Mouse (Mus musculus) kidney, postnatal 0 days (tissue): ENCODE results near the gene Slc24a3. TPM values are rescaled to one million over a fixed set of nuclear protein-coding genes. Genes with fewer than 3 reads are reported as not detected.

Experiments
- ATAC-seq: fragments of 200-750 bp; cut with Nextera tagmentation; replicated peaks from 2 replicates; pipeline ENCODE4 v1.8.0; 2017; ENCODE audit warnings: low read depth, moderate number of reproducible peaks, moderate TSS enrichment, moderate library complexity; ENCODE audit not compliant: low FRiP score
- DNase-seq: peaks from one replicate; pipeline ENCODE4 v3.0.0-alpha.2; 2016; ENCODE audit warnings: low spot score
- H3K27ac ChIP-seq: fragments of 300-500 bp; sonication (generic); 2 replicates; pipeline ENCODE4 v1.5.1; 2014; ENCODE audit warnings: mild to moderate bottlenecking
- H3K27me3 ChIP-seq: fragments of 300-500 bp; sonication (generic); 2 replicates; pipeline ENCODE4 v1.6.1; 2014; ENCODE audit warnings: low read length, mixed read lengths; ENCODE audit not compliant: insufficient read depth
- H3K36me3 ChIP-seq: fragments of 300-500 bp; sonication (generic); 2 replicates; pipeline ENCODE4 v1.6.1; 2014; ENCODE audit warnings: low read length, mixed read lengths; ENCODE audit not compliant: insufficient read depth
- H3K4me1 ChIP-seq: fragments of 300-500 bp; sonication (generic); replicated peaks from 2 replicates; pipeline ENCODE4 v1.6.1; 2014; ENCODE audit warnings: antibody characterized with exemption, low read length, mixed read lengths; ENCODE audit not compliant: insufficient read depth
- H3K4me2 ChIP-seq: fragments of 300-500 bp; sonication (generic); 2 replicates; pipeline ENCODE4 v1.6.1; 2014; ENCODE audit warnings: mild to moderate bottlenecking, low read length, moderate library complexity, mixed read lengths
- H3K4me3 ChIP-seq: fragments of 300-500 bp; sonication (generic); replicated peaks from 2 replicates; pipeline ENCODE4 v1.5.1; 2014; ENCODE audit warnings: low read depth, low read length
- H3K9ac ChIP-seq: fragments of 300-500 bp; sonication (generic); 2 replicates; pipeline ENCODE4 v1.6.1; 2014; ENCODE audit warnings: low read depth, low read length
- H3K9me3 ChIP-seq: fragments of 300-500 bp; sonication (generic); replicated peaks from 2 replicates; pipeline ENCODE4 v1.6.1; 2016; ENCODE audit warnings: low read length, inconsistent platforms, mixed read lengths
- CTCF ChIP-seq: IDR thresholded peaks from 2 replicates; pipeline ENCODE4 v1.5.1; 2016; ENCODE audit warnings: antibody characterized with exemption, low read depth, mild to moderate bottlenecking, moderate library complexity
- WGBS: fragments of 180-500 bp; shearing (Covaris S2); extraction: QIAGEN DNeasy Blood & Tissue Kit; methylation state at CpG from one replicate; pipeline ENCODE4 v1.1.7; 2014; 5-methylcytosine and 5-hydroxymethylcytosine counted together
- polyA plus RNA-seq: library from polyadenylated mRNA; unstranded; fragments of >200 nt; fragmentation: Nextera tagmentation; extraction: Ambion mirVana; gene quantifications from 2 replicates; pipeline ENCODE4 v1.2.1, GENCODE M21; 2015

Gene Slc24a3
- polyA plus RNA-seq, 1 experiment from 2014 or later = 2.1 TPM

- H3K27me3 ChIP-seq = no peaks in the 10 kb centered on the region
- WGBS = 35% methylated on average over 4 of the region's 4 CpGs
- no peaks in the 10 kb centered on the region for H3K4me1 ChIP-seq
- H3K9ac ChIP-seq = no peak overlapping the region
- no peaks in the 10 kb centered on the region for H3K36me3 ChIP-seq
- no peak for DNase-seq
- no peak for TF ChIP-seq CTCF
- no peaks in the 10 kb centered on the region for H3K9me3 ChIP-seq
- H3K4me2 ChIP-seq = no peak overlapping the region
- no peak overlapping the region for H3K4me3 ChIP-seq
- H3K27ac ChIP-seq = no peak overlapping the region
- no peak for ATAC-seq
These were observed 369.4 kb downstream of the Slc24a3 start for GRCm38 (mm10) chr2:145536986-145537385.

GRCm38 (mm10) chr2:145541695-145542094 lies 374.1 kb downstream of the Slc24a3 start:
- WGBS = 72% methylated on average over 1 of the region's 1 CpGs

GRCm38 (mm10) chr2:145546071-145546470 lies 378.5 kb downstream of the Slc24a3 start:
- ATAC-seq = no peak
- DNase-seq = no peak
- H3K9ac ChIP-seq = no peak overlapping the region
- H3K9me3 ChIP-seq = no peaks in the 10 kb centered on the region
- H3K27ac ChIP-seq = no peak overlapping the region
- WGBS = 87% methylated on average over 3 of the region's 3 CpGs
- no peaks in the 10 kb centered on the region for H3K27me3 ChIP-seq
- no peak overlapping the region for H3K4me3 ChIP-seq
- no peaks in the 10 kb centered on the region for H3K4me1 ChIP-seq
- H3K36me3 ChIP-seq = no peaks in the 10 kb centered on the region
- no peak overlapping the region for H3K4me2 ChIP-seq
- no peak for TF ChIP-seq CTCF

More at GRCm38 (mm10) chr2:145541695-145542094, 374.1 kb downstream of the Slc24a3 start:
- TF ChIP-seq CTCF = no peak
- no peak for DNase-seq
- Histone ChIP-seq H3K9me3 (no peaks in the 10 kb centered on the region), H3K4me3 (no peak overlapping the region), H3K9ac (no peak overlapping the region), H3K27me3 (no peaks in the 10 kb centered on the region), H3K4me2 (no peak overlapping the region), H3K27ac (no peak overlapping the region), H3K4me1 (no peaks in the 10 kb centered on the region), H3K36me3 (no peaks in the 10 kb centered on the region)
- ATAC-seq = no peak

- Histone ChIP-seq H3K4me1 (no peaks in the 10 kb centered on the region), H3K9ac (no peak overlapping the region), H3K27me3 (no peaks in the 10 kb centered on the region), H3K4me3 (no peak overlapping the region), H3K9me3 (no peaks in the 10 kb centered on the region), H3K27ac (no peak overlapping the region), H3K4me2 (no peak overlapping the region), H3K36me3 (no peaks in the 10 kb centered on the region)
- no peak for TF ChIP-seq CTCF
- DNase-seq (peak; percentile 43), ATAC-seq (no peak)
- 55% methylated on average over 2 of the region's 2 CpGs for WGBS
These were observed 387.2 kb downstream of the Slc24a3 start for GRCm38 (mm10) chr2:145554722-145555252.

- ATAC-seq = no peak
- WGBS = 93% methylated on average over 2 of the region's 2 CpGs
- no peak for TF ChIP-seq CTCF
These were observed 388.2 kb downstream of the Slc24a3 start for GRCm38 (mm10) chr2:145555713-145556112.

GRCm38 (mm10) chr2:145557361-145557931 lies 389.9 kb downstream of the Slc24a3 start:
- Histone ChIP-seq H3K27me3 (no peaks in the 10 kb centered on the region), H3K9me3 (no peaks in the 10 kb centered on the region), H3K27ac (no peak overlapping the region), H3K36me3 (no peaks in the 10 kb centered on the region), H3K4me2 (no peak overlapping the region), H3K4me3 (no peak overlapping the region), H3K9ac (no peak overlapping the region), H3K4me1 (no peaks in the 10 kb centered on the region)
- ATAC-seq (no peak), DNase-seq (peak; percentile 54)
- TF ChIP-seq CTCF = peak; percentile 69
- 25% methylated on average over 1 of the region's 1 CpGs for WGBS

More at GRCm38 (mm10) chr2:145555713-145556112, 388.2 kb downstream of the Slc24a3 start:
- no peaks in the 10 kb centered on the region for H3K27me3 ChIP-seq
- no peaks in the 10 kb centered on the region for H3K36me3 ChIP-seq
- no peak overlapping the region for H3K9ac ChIP-seq
- no peak overlapping the region for H3K4me3 ChIP-seq
- no peak overlapping the region for H3K4me2 ChIP-seq
- H3K4me1 ChIP-seq = no peaks in the 10 kb centered on the region
- H3K9me3 ChIP-seq = no peaks in the 10 kb centered on the region
- H3K27ac ChIP-seq = no peak overlapping the region
- DNase-seq = no peak

- ATAC-seq (no peak), DNase-seq (no peak)
- H3K4me2 ChIP-seq = no peak overlapping the region
- no peak overlapping the region for H3K4me3 ChIP-seq
- no peaks in the 10 kb centered on the region for H3K4me1 ChIP-seq
- no peaks in the 10 kb centered on the region for H3K27me3 ChIP-seq
- no peak overlapping the region for H3K27ac ChIP-seq
- H3K9me3 ChIP-seq = no peaks in the 10 kb centered on the region
- TF ChIP-seq CTCF = no peak
- no peak overlapping the region for H3K9ac ChIP-seq
- H3K36me3 ChIP-seq = no peaks in the 10 kb centered on the region
These were observed 394.9 kb downstream of the Slc24a3 start for GRCm38 (mm10) chr2:145562493-145562892.
